Mouse (Mus musculus): ENCODE results near the gene Siah3. TPM values are rescaled to one million over a fixed set of nuclear protein-coding genes. Genes with fewer than 3 reads are reported as not detected.

Gene Siah3
- total RNA-seq, 2 experiments from 2014 or later, result 0.05 to 0.16 TPM

- no peak for DNase-seq
These were observed 69.8 kb downstream of the Siah3 start for GRCm38 (mm10) chr14:75525376-75526145.

GRCm38 (mm10) chr14:75527464-75528190, 71.8 kb downstream of the Siah3 start:
- peak; percentile 23 for DNase-seq

- no peak for DNase-seq
These were observed 75.1 kb downstream of the Siah3 start for GRCm38 (mm10) chr14:75530815-75531353.

- no peak for DNase-seq
These were observed 83.4 kb downstream of the Siah3 start for GRCm38 (mm10) chr14:75539205-75539604.

GRCm38 (mm10) chr14:75540216-75540995, 84.6 kb downstream of the Siah3 start:
- DNase-seq, result no peak

- no peak for DNase-seq
These were observed 85.2 kb downstream of the Siah3 start for GRCm38 (mm10) chr14:75540996-75541350.

GRCm38 (mm10) chr14:75541731-75542130, 85.9 kb downstream of the Siah3 start:
- no peak for DNase-seq

GRCm38 (mm10) chr14:75561577-75562331, 106.0 kb downstream of the Siah3 start:
- peak; percentile 20 for DNase-seq

GRCm38 (mm10) chr14:75565534-75566140, 109.9 kb downstream of the Siah3 start:
- no peak for DNase-seq

GRCm38 (mm10) chr14:75566303-75566702, 110.5 kb downstream of the Siah3 start:
- no peak for DNase-seq

GRCm38 (mm10) chr14:75579010-75579409, 123.2 kb downstream of the Siah3 start:
- no peak for DNase-seq

Other genes with a start within 250 kb of the Siah3 start
- not detected for gene Cpb2, start 213.7 kb upstream of the Siah3 start, total RNA-seq (2021)
- gene Zc3h13, start 171.6 kb upstream of the Siah3 start, total RNA-seq (2021), result 10 to 100 TPM; 15.1 to 19.2 TPM
- not detected for gene Spert, start 137.1 kb downstream of the Siah3 start, total RNA-seq (2021)
- not detected for gene Erich6b, start 186.3 kb downstream of the Siah3 start, total RNA-seq (2021)

All from gastrocnemius, postnatal 25 days (tissue).